40 mouse cellular contexts compared by ENCODE assay signal in the genomic region with DNA sequence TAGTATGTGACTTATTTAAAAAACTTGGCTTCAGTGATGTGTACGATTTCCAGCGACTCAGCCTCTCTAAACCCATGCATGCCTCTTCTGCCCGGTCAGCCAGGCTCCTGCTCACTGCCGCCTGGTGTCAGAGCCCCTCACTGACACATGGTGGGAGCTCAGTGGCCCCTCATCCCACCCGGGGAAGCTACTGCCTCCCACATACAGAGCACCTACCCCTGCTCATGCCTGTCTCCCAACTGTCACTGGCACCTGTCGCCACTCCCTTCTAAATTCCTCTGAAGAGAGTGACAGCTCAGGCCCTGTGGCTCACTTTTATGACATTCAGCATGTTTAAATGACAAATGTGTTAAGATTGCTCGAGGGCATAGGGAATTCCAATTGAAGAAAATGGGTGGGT. TPM values are rescaled to one million over a fixed set of nuclear protein-coding genes. Genes with fewer than 3 reads are reported as not detected.
"Had no signal": no experiment of that assay in that cellular context is flagged by ENCODE, and none has a peak within 500 bp of the region (broad histone marks: within the 10 kb centered on the region; RNA-seq: fewer than 3 reads in every experiment).

No protein-coding gene starts in this region.

- H3K9ac ChIP-seq: heart, embryonic 12.5 days; hindbrain, embryonic 12.5 days; hindbrain, embryonic 14.5 days; intestine, embryonic 15.5 days; limb, embryonic 15.5 days; liver, embryonic 12.5 days; liver, embryonic 14.5 days had no signal

- H3K4me1 ChIP-seq: heart, embryonic 10.5 days; heart, embryonic 12.5 days; hindbrain, embryonic 10.5 days; hindbrain, embryonic 12.5 days; limb, embryonic 15.5 days; liver, embryonic 12.5 days had no signal

- H3K27me3 ChIP-seq: heart, embryonic 12.5 days; hindbrain, embryonic 12.5 days; intestine, embryonic 15.5 days; liver, embryonic 12.5 days had no signal

- H3K4me2 ChIP-seq: heart, embryonic 12.5 days; hindbrain, embryonic 12.5 days; hindbrain, embryonic 14.5 days; intestine, embryonic 15.5 days; limb, embryonic 15.5 days; liver, embryonic 12.5 days had no signal

- DNase-seq: gastrocnemius, postnatal 14 days; gastrocnemius, postnatal 36 days; heart, adult 18-20 months; heart, postnatal 10 days; heart, postnatal 4 days; kidney, adult 18-20 months; kidney, adult 8-10 months; kidney, postnatal 10 days; kidney, postnatal 25 days; kidney, postnatal 4 days; layer of hippocampus, adult 9-11 months; layer of hippocampus, postnatal 36 days; left cerebral cortex, postnatal 4 days had no signal

- ATAC-seq: hindbrain, embryonic 16.5 days; inflammation-experienced regulatory T-cells, adult 6 months; intestine, embryonic 15.5 days; intestine, postnatal 0 days; liver, embryonic 12.5 days had no signal

- H3K27ac ChIP-seq: heart, embryonic 10.5 days; hindbrain, embryonic 10.5 days; hindbrain, embryonic 12.5 days; hindbrain, embryonic 14.5 days; intestine, embryonic 15.5 days; limb, embryonic 15.5 days; liver, embryonic 12.5 days; liver, embryonic 14.5 days had no signal

- H3K9me3 ChIP-seq: heart, embryonic 10.5 days; heart, embryonic 12.5 days; hindbrain, embryonic 10.5 days; hindbrain, embryonic 12.5 days; intestine, embryonic 15.5 days; limb, embryonic 15.5 days; liver, embryonic 12.5 days had no signal

- H3K4me3 ChIP-seq: heart, embryonic 10.5 days; heart, embryonic 12.5 days; hindbrain, embryonic 10.5 days; hindbrain, embryonic 12.5 days; intestine, embryonic 15.5 days; limb, embryonic 15.5 days; liver, embryonic 12.5 days had no signal

RNA-seq across cellular contexts. Expression of a gene that starts 23.6 kb away (rescaled TPM):
- total RNA-seq: gastrocnemius, adult 18-20 months; gastrocnemius, adult 8-10 months; gastrocnemius, postnatal 14 days; gastrocnemius, postnatal 36 days; heart, adult 18-20 months; heart, adult 8-10 months; heart, postnatal 10 days; heart, postnatal 25 days; heart, postnatal 4 days; layer of hippocampus, adult 8-10 months; layer of hippocampus, postnatal 14 days; layer of hippocampus, postnatal 36 days; left cerebral cortex, adult 18-20 months; left cerebral cortex, adult 8-10 months; left cerebral cortex, postnatal 10 days; left cerebral cortex, postnatal 25 days; left cerebral cortex, postnatal 4 days; liver, adult 2 months had no signal
- polyA plus RNA-seq: gonadal fat pad, adult 2 months; heart, embryonic 10.5 days; heart, embryonic 12.5 days; heart, embryonic 14.5 days; heart, embryonic 16.5 days; hindbrain, embryonic 10.5 days; hindbrain, embryonic 12.5 days; hindbrain, embryonic 14.5 days; hindbrain, embryonic 16.5 days; inflammation-experienced regulatory T-cells, adult 6 months; intestine, embryonic 15.5 days; intestine, postnatal 0 days; kidney, embryonic 14.5 days; limb, embryonic 15.5 days; liver, adult 2 months; liver, embryonic 12.5 days; liver, embryonic 14.5 days had no signal
